Mouse (Mus musculus): ENCODE results near the gene Sox2. TPM values are rescaled to one million over a fixed set of nuclear protein-coding genes. Genes with fewer than 3 reads are reported as not detected.

The Sox2 gene
- polyA plus RNA-seq, 1 experiment = not detected

- H3K4me3 ChIP-seq (ENCODE audit: extremely low read depth, insufficient read depth, insufficient read length) = no peak overlapping the region
- DNase-seq (ENCODE audit: low read depth in 1 of 2, low spot score in 2 of 2) = no peak
- no peaks in the 10 kb centered on the region for H3K36me3 ChIP-seq (ENCODE audit: control insufficient read depth, insufficient read depth, low read length)
- WGBS = 22% methylated on average over 11 of the region's 11 CpGs
- no peak overlapping the region for H3K27ac ChIP-seq (ENCODE audit: insufficient read depth, low read length)
- H3K4me1 ChIP-seq (ENCODE audit: control insufficient read depth, insufficient read depth, insufficient read length) = no peaks in the 10 kb centered on the region
- peaks cover 16% of the 10 kb centered on the region for H3K27me3 ChIP-seq (ENCODE audit: control insufficient read depth, insufficient read depth, low read length)
- TF ChIP-seq CTCF (IDR thresholded peaks at IDR 0.05; ENCODE audit: extremely low read depth, insufficient read depth, insufficient read length, insufficient replicate concordance) (no peak), POLR2A (IDR thresholded peaks at IDR 0.05; ENCODE audit: low read depth, low read length) (no peak)
Measured at GRCm38 (mm10) chr3:34655311-34656075, 5.3 kb downstream of the Sox2 start.

- Histone ChIP-seq H3K4me3 (ENCODE audit: extremely low read depth, insufficient read depth, insufficient read length) (no peak overlapping the region), H3K4me1 (ENCODE audit: control insufficient read depth, insufficient read depth, insufficient read length) (no peaks in the 10 kb centered on the region), H3K36me3 (ENCODE audit: control insufficient read depth, insufficient read depth, low read length) (no peaks in the 10 kb centered on the region), H3K27ac (ENCODE audit: insufficient read depth, low read length) (no peak overlapping the region), H3K27me3 (ENCODE audit: control insufficient read depth, insufficient read depth, low read length) (peaks cover 12% of the 10 kb centered on the region)
- WGBS = 16% methylated on average over 3 of the region's 3 CpGs
- DNase-seq (ENCODE audit: low read depth in 1 of 2, low spot score in 2 of 2) = no peak
- no peak for TF ChIP-seq CTCF (IDR thresholded peaks at IDR 0.05; ENCODE audit: extremely low read depth, insufficient read depth, insufficient read length, insufficient replicate concordance)
Measured at GRCm38 (mm10) chr3:34656153-34656552, 5.9 kb downstream of the Sox2 start.

- WGBS = 10% methylated on average over 23 of the region's 23 CpGs
- H3K4me1 ChIP-seq (ENCODE audit: control insufficient read depth, insufficient read depth, insufficient read length) = no peaks in the 10 kb centered on the region
- DNase-seq (ENCODE audit: low read depth in 1 of 2, low spot score in 2 of 2) = no peak
- no peak for TF ChIP-seq CTCF (IDR thresholded peaks at IDR 0.05; ENCODE audit: extremely low read depth, insufficient read depth, insufficient read length, insufficient replicate concordance)
- TF ChIP-seq POLR2A (IDR thresholded peaks at IDR 0.05; ENCODE audit: low read depth, low read length) = no peak
- peaks cover 10% of the 10 kb centered on the region for H3K27me3 ChIP-seq (ENCODE audit: control insufficient read depth, insufficient read depth, low read length)
- no peak overlapping the region for H3K27ac ChIP-seq (ENCODE audit: insufficient read depth, low read length)
- no peak overlapping the region for H3K4me3 ChIP-seq (ENCODE audit: extremely low read depth, insufficient read depth, insufficient read length)
- no peaks in the 10 kb centered on the region for H3K36me3 ChIP-seq (ENCODE audit: control insufficient read depth, insufficient read depth, low read length)
Measured at GRCm38 (mm10) chr3:34656813-34657700, 6.9 kb downstream of the Sox2 start.

- 38% methylated on average over 2 of the region's 2 CpGs for WGBS
- no peak for DNase-seq (ENCODE audit: low read depth in 1 of 2, low spot score in 2 of 2)
- Histone ChIP-seq H3K27me3 (ENCODE audit: control insufficient read depth, insufficient read depth, low read length) (peaks cover 9% of the 10 kb centered on the region), H3K27ac (ENCODE audit: insufficient read depth, low read length) (no peak overlapping the region), H3K4me1 (ENCODE audit: control insufficient read depth, insufficient read depth, insufficient read length) (no peaks in the 10 kb centered on the region), H3K4me3 (ENCODE audit: extremely low read depth, insufficient read depth, insufficient read length) (no peak overlapping the region), H3K36me3 (ENCODE audit: control insufficient read depth, insufficient read depth, low read length) (no peaks in the 10 kb centered on the region)
- TF ChIP-seq CTCF (IDR thresholded peaks at IDR 0.05; ENCODE audit: extremely low read depth, insufficient read depth, insufficient read length, insufficient replicate concordance) = no peak
- no peak for TF ChIP-seq POLR2A (IDR thresholded peaks at IDR 0.05; ENCODE audit: low read depth, low read length)
Measured at GRCm38 (mm10) chr3:34657701-34658090, 7.5 kb downstream of the Sox2 start.

- H3K36me3 ChIP-seq (ENCODE audit: control insufficient read depth, insufficient read depth, low read length) = no peaks in the 10 kb centered on the region
- no peak overlapping the region for H3K4me3 ChIP-seq (ENCODE audit: extremely low read depth, insufficient read depth, insufficient read length)
- 57% methylated on average over 7 of the region's 7 CpGs for WGBS
- peaks cover 12% of the 10 kb centered on the region for H3K27me3 ChIP-seq (ENCODE audit: control insufficient read depth, insufficient read depth, low read length)
- TF ChIP-seq POLR2A (IDR thresholded peaks at IDR 0.05; ENCODE audit: low read depth, low read length) (no peak), CTCF (IDR thresholded peaks at IDR 0.05; ENCODE audit: extremely low read depth, insufficient read depth, insufficient read length, insufficient replicate concordance) (no peak)
- no peak for DNase-seq (ENCODE audit: low read depth in 1 of 2, low spot score in 2 of 2)
- no peak overlapping the region for H3K27ac ChIP-seq (ENCODE audit: insufficient read depth, low read length)
- H3K4me1 ChIP-seq (ENCODE audit: control insufficient read depth, insufficient read depth, insufficient read length) = no peaks in the 10 kb centered on the region
Measured at GRCm38 (mm10) chr3:34658241-34658965, 8.2 kb downstream of the Sox2 start.

- no peak for TF ChIP-seq CTCF (IDR thresholded peaks at IDR 0.05; ENCODE audit: extremely low read depth, insufficient read depth, insufficient read length, insufficient replicate concordance)
- TF ChIP-seq POLR2A (IDR thresholded peaks at IDR 0.05; ENCODE audit: low read depth, low read length) = no peak
- H3K36me3 ChIP-seq (ENCODE audit: control insufficient read depth, insufficient read depth, low read length) = no peaks in the 10 kb centered on the region
- H3K4me3 ChIP-seq (ENCODE audit: extremely low read depth, insufficient read depth, insufficient read length) = no peak overlapping the region
- H3K27ac ChIP-seq (ENCODE audit: insufficient read depth, low read length) = no peak overlapping the region
- no peak for DNase-seq (ENCODE audit: low read depth in 1 of 2, low spot score in 2 of 2)
- 45% methylated on average over 8 of the region's 8 CpGs for WGBS
- peaks cover 2% of the 10 kb centered on the region for H3K4me1 ChIP-seq (ENCODE audit: control insufficient read depth, insufficient read depth, insufficient read length)
- peaks cover 16% of the 10 kb centered on the region for H3K27me3 ChIP-seq (ENCODE audit: control insufficient read depth, insufficient read depth, low read length)
Measured at GRCm38 (mm10) chr3:34658966-34659535, 8.8 kb downstream of the Sox2 start.
